Mouse (Mus musculus) midbrain, embryonic 14.5 days (tissue): Measurements from ENCODE around the gene Dnajb7. TPM values are rescaled to one million over a fixed set of nuclear protein-coding genes. Genes with fewer than 3 reads are reported as not detected.

Experiments used
- ATAC-seq: fragments of 200-750 bp; cut with Nextera tagmentation; 2 replicates; pipeline ENCODE4 v1.8.0; 2017; ENCODE audit warnings: moderate number of reproducible peaks, moderate library complexity; ENCODE audit not compliant: low FRiP score, low TSS enrichment
- DNase-seq: peaks from one replicate; pipeline ENCODE4 v3.0.0-alpha.2; 2015
- H3K27ac ChIP-seq: fragments of 300-500 bp; sonication (generic); replicated peaks from 2 replicates; pipeline ENCODE4 v1.5.1; 2014; ENCODE audit warnings: mild to moderate bottlenecking, low read depth, low read length, moderate library complexity
- H3K27me3 ChIP-seq: fragments of 300-500 bp; sonication (generic); 2 replicates; pipeline ENCODE4 v1.6.1; 2014; ENCODE audit warnings: low read length, control low read depth, mixed read lengths; ENCODE audit not compliant: control insufficient read depth, insufficient read depth
- H3K36me3 ChIP-seq: fragments of 300-500 bp; sonication (generic); 2 replicates; pipeline ENCODE4 v1.6.1; 2014; ENCODE audit warnings: low read length, control low read depth; ENCODE audit not compliant: control insufficient read depth, insufficient read depth
- H3K4me1 ChIP-seq: fragments of 300-500 bp; sonication (generic); 2 replicates; pipeline ENCODE4 v1.6.1; 2014; ENCODE audit warnings: mild to moderate bottlenecking, antibody characterized with exemption, low read length, control low read depth; ENCODE audit not compliant: control insufficient read depth, insufficient read depth
- H3K4me2 ChIP-seq: fragments of 300-500 bp; sonication (generic); 2 replicates; pipeline ENCODE4 v1.6.1; 2014; ENCODE audit warnings: mild to moderate bottlenecking, low read length, moderate library complexity
- H3K4me3 ChIP-seq: fragments of 300-500 bp; sonication (generic); replicated peaks from 2 replicates; pipeline ENCODE4 v1.5.1; 2014; ENCODE audit warnings: low read depth, low read length
- H3K9ac ChIP-seq: fragments of 300-500 bp; sonication (generic); replicated peaks from 2 replicates; pipeline ENCODE4 v1.6.1; 2014; ENCODE audit warnings: mild to moderate bottlenecking, low read length, moderate library complexity
- H3K9me3 ChIP-seq: fragments of 300-500 bp; sonication (generic); 2 replicates; pipeline ENCODE4 v1.6.1; 2016; ENCODE audit warnings: low read length, control low read depth, mixed read lengths; ENCODE audit not compliant: control insufficient read depth
- WGBS: fragments of 180-500 bp; shearing (Covaris S2); extraction: QIAGEN DNeasy Blood & Tissue Kit; methylation state at CpG from one replicate; pipeline ENCODE4 v1.1.7; 2014; 5-methylcytosine and 5-hydroxymethylcytosine counted together
- polyA plus RNA-seq: library from polyadenylated mRNA; unstranded; fragments of >200 nt; fragmentation: Nextera tagmentation; extraction: Ambion mirVana; gene quantifications from 2 replicates; pipeline ENCODE4 v1.2.1, GENCODE M21; 2014

Gene Dnajb7
- polyA plus RNA-seq, 1 experiment from 2014 or later = 1.1 TPM

DNA sequence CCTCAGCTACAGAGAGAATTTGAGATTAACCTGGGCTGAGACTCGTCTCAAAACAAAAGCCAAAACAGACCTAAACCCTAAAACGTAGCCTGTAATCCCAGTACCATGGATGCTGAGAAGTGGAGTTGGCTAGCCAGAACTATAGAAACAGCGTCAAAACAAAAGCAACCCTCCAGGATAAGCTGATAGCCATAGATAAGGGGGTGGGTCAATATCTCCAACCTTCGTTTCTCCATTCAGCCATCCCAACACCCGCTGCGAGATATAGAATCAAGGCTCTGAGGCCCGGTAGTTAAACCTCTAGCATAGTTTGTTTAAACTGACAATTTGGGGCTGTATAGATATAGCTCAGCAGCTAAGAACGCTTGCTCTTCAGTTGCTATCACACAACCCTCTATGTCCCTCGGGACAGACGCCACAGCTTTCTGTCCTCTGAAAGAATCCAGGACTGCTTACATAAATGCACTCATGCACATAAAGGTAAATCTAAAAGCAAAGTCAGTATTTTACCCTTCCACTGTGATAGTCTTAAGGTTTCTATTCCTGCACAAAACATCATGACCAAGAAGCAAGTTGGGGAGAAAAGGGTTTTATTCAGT lies 46.6 kb downstream of the Dnajb7 start:
- H3K27me3 ChIP-seq = no peaks in the 10 kb centered on the region
- 0 out of 2 replicates have a peak overlapping the region, but pooled peaks have one; percentile 65 for H3K27ac ChIP-seq
- WGBS = 47% methylated on average over 10 of the region's 10 CpGs
- peak overlapping the region; percentile 79 for H3K4me2 ChIP-seq
- peaks cover 39% of the 10 kb centered on the region for H3K36me3 ChIP-seq
- ATAC-seq = no peak
- no peak for DNase-seq
- no peaks in the 10 kb centered on the region for H3K9me3 ChIP-seq
- H3K4me3 ChIP-seq = no peak overlapping the region
- H3K4me1 ChIP-seq = peaks cover 16% of the 10 kb centered on the region; the same call in 1 of the 2 replicates
- H3K9ac ChIP-seq = no peak overlapping the region

DNA sequence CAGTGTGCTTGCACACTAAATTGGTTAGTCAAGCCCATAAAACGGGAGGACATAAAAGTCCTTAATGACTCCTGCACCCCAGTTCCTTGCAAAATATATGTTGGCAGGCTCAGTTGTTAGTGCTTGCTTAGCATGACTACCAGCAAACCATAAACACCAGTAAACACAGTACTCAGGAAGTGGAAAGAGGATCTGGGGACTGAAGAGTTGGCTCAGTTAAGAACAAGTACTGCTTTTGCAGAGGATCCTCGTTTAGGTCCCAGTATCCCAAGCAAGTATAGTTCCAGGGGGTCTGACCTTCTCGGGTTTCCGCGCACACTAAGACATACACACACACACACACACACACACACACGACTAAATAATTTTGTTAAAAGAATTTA lies 47.1 kb downstream of the Dnajb7 start:
- WGBS = 34% methylated on average over 6 of the region's 6 CpGs

DNA sequence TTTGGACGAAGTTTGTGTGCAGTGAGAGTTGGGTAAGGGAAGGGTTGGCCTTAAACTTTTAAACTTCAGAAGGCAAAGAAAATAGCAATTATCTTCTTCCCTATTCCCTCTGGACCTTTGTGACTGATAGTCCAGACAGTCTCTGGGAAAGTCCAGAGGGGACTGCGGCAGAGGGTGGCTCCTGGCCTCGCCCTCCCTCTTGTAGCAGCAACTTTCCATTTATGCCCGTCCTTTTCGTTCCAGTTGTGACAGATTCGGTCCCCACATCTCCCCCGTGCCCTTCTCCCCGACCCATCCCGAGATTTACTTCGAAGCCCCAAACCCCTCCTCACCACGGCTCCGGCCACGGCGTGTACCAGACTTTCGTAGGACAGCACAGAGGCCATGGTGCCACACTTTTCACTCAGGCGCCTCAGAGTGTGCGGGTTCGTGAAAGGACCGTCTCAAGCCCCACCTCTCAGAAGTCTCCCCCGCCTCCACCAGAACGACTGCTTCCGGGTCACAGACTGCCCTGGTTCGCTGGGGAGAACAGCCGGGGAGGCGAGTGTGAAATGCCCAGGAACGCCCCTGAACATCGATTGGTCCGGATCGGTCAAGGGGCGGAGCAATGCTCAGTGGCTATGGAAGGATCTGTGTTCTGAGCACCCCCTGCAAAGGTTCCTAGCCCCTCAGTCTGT lies 47.6 kb downstream of the Dnajb7 start, which contains the start of gene Slc25a17:
Gene Slc25a17, minus strand, starts transcription at position 468 of the 677 bp plus-strand sequence.
- Histone ChIP-seq H3K4me1 (peaks cover 16% of the 10 kb centered on the region; the same call in 1 of the 2 replicates), H3K9me3 (no peaks in the 10 kb centered on the region), H3K4me3 (peak within 1 kb of the TSS; percentile 61), H3K4me2 (peak within 1 kb of the TSS; percentile 79), H3K27ac (peak within 1 kb of the TSS; percentile 65), H3K27me3 (no peaks in the 10 kb centered on the region), H3K9ac (peak within 1 kb of the TSS; percentile 67), H3K36me3 (peaks cover 28% of the 10 kb centered on the region)
- WGBS = under 1% methylated on average over 30 of the region's 30 CpGs
- DNase-seq = peak; percentile 97
- peak; percentile 98 for ATAC-seq

More for the DNA sequence above, 47.1 kb downstream of the Dnajb7 start:
- Histone ChIP-seq H3K4me3 (peak overlapping the region; percentile 61), H3K9ac (0 out of 2 replicates have a peak overlapping the region, but pooled peaks have one; percentile 0), H3K4me2 (peak overlapping the region; percentile 79), H3K27me3 (no peaks in the 10 kb centered on the region), H3K27ac (peak overlapping the region; percentile 65; the same call in 1 of the 2 replicates), H3K4me1 (peaks cover 16% of the 10 kb centered on the region; the same call in 1 of the 2 replicates), H3K36me3 (peaks cover 34% of the 10 kb centered on the region), H3K9me3 (no peaks in the 10 kb centered on the region)
- ATAC-seq = peak; percentile 43; the same call in 1 of the 2 replicates
- DNase-seq = no peak

DNA sequence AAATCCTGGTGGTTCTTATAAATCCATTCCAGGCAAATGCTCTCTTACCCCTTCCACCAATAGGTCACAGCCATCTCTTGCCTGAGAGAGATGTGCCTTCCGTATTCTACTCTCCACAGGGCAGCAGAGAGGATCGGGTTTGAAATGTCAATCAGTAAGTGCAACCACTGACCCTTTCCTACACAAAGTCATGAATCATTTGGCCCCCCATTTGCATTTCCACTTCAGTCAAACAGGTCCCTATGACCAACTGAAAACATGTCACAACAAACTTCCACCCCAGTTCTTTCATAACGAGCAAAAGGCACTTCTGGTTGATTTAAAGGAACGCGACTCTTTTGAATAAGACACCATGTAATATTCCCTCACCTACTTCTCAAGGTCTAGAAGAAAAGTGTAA lies 48.7 kb downstream of the Dnajb7 start:
- Histone ChIP-seq H3K4me1 (peaks cover 16% of the 10 kb centered on the region; the same call in 1 of the 2 replicates), H3K27ac (no peak overlapping the region), H3K27me3 (no peaks in the 10 kb centered on the region), H3K4me3 (no peak overlapping the region), H3K9ac (no peak overlapping the region), H3K36me3 (peaks cover 18% of the 10 kb centered on the region), H3K4me2 (peak overlapping the region; percentile 79), H3K9me3 (no peaks in the 10 kb centered on the region)
- 91% methylated on average over 5 of the region's 5 CpGs for WGBS
- ATAC-seq (no peak), DNase-seq (no peak)

DNA sequence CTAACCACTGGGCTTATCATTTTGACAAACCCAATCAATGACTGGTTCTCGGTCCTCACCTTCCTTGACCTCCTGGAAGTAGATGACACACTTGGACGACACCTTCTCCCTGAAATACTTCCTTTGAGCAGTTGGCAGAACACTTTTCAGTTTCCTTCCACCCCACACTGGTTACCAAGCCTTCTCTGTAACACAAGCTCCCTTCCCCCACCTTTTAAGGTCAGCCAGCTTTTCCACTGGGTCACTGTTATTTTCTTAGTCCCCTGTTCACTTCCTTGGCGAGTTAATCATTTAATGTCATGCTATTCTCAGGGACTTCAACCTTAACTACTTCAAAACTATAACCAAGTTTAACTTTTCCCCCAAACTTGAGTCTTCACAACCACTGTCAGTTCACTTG lies 49.2 kb downstream of the Dnajb7 start:
- H3K4me3 ChIP-seq = no peak overlapping the region

DNA sequence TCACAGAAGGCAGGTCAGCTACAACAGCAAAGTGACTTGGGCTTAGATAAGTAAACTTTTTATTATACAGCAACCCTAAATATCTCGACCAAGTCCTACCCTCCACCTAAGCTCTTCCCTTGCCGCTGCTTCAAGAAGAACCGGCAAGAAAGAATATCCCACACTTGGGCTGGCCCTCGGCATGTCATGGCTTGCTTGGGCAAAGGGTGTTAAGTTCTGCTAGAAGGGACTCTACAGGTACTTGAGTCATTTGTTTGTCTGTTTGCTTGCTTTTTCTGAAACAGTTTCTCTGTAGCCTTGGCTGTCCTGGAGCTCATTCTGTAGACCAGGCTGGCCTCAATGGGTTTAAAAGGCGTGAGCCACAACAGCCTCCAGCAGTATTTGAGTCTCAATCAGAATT lies 51.2 kb downstream of the Dnajb7 start:
- no peak for DNase-seq
- H3K27me3 ChIP-seq = no peaks in the 10 kb centered on the region
- no peak overlapping the region for H3K9ac ChIP-seq
- peaks cover 16% of the 10 kb centered on the region; the same call in 1 of the 2 replicates for H3K4me1 ChIP-seq
- no peaks in the 10 kb centered on the region for H3K9me3 ChIP-seq
- 59% methylated on average over 5 of the region's 5 CpGs for WGBS
- H3K27ac ChIP-seq = no peak overlapping the region
- ATAC-seq = no peak
- H3K36me3 ChIP-seq = no peaks in the 10 kb centered on the region
- H3K4me3 ChIP-seq = no peak overlapping the region
- no peak overlapping the region for H3K4me2 ChIP-seq

More for the DNA sequence above, 49.2 kb downstream of the Dnajb7 start:
- Histone ChIP-seq H3K27me3 (no peaks in the 10 kb centered on the region), H3K4me1 (peaks cover 16% of the 10 kb centered on the region; the same call in 1 of the 2 replicates), H3K9ac (no peak overlapping the region), H3K9me3 (no peaks in the 10 kb centered on the region), H3K4me2 (no peak overlapping the region), H3K27ac (no peak overlapping the region), H3K36me3 (peaks cover 14% of the 10 kb centered on the region)
- DNase-seq (no peak), ATAC-seq (no peak)
- 95% methylated on average over 3 of the region's 3 CpGs for WGBS

Other genes with a start within 250 kb of the Dnajb7 start
- 25.4 and 34.0 TPM in 2 replicates for gene Mrtfa, start 217.5 kb downstream of the Dnajb7 start, polyA plus RNA-seq
- gene Mchr1, start 172.8 kb downstream of the Dnajb7 start, polyA plus RNA-seq = 3.2 and 4.9 TPM in 2 replicates
- gene Slc25a17, start 47.5 kb downstream of the Dnajb7 start, polyA plus RNA-seq = 151 and 153 TPM in 2 replicates
- 176 and 179 TPM in 2 replicates for gene St13, start 8.2 kb downstream of the Dnajb7 start, polyA plus RNA-seq
- 3.9 and 6.6 TPM in 2 replicates for gene Xpnpep3, start 8.2 kb downstream of the Dnajb7 start, polyA plus RNA-seq
- 500 and 547 TPM in 2 replicates for gene Rbx1, start 58.0 kb upstream of the Dnajb7 start, polyA plus RNA-seq
- 22.3 and 28.5 TPM in 2 replicates for gene Ep300, start 177.1 kb upstream of the Dnajb7 start, polyA plus RNA-seq